Mouse (Mus musculus) retina, adult 2 months (tissue): Measurements from ENCODE around the gene Nup93.
A peak's percentile ranks its signal among the peaks of the same experiment; 100 is the strongest.
"Not testable (repeated sequence)": the region's sequence is repeated elsewhere in the genome, so short reads cannot be mapped to it uniquely, and the experiment has no call there.

Source experiments
- DNase-seq: peaks from one replicate; pipeline ENCODE4 v3.0.0-alpha.2; 2012; ENCODE audit warnings: low read depth, low spot score

The Nup93 gene

DNA sequence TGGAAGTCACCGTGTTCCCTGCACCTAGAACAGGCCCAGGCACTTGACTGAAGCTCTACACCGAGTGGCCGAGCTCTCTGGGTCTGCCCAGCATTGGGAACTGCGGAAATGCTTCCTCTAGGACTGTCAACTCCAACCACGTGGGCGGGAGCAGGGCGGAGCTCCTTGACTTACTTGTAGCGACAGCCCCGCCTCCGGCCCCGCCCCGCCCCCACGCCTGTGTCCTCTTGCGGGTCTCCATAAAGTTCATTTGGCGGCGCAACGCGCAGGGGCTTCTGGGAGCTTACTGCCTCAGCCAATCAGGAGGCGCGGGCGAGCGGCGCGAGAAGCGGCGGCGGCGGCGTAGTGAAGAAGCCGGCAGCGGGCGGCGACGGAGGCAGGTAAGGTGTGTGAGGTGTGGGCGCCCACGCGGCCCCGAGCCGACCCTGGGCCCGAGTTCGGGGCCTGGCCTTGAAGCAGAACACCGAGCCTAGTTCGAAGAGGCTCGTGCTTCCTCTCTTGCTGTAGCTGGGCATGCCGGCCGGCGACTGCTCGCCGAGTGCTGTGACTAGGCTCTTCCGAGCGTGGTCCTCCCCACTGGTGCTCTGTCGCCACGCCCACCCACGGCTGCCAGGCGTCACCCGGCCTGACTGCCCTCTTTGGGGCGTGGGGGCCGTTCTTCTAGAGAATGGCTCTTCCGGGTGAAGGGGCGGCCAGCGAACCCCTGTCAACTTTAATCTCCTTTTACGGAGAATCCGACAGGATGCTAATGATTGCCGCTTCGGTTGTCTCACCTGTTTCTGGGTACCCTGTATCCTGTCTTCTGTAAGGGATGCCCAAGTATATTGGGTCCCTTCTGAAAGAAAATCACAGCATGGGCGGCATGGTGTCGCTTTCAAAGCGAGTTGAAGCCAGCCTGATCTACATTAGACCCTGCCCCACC lies at the start of gene Nup93:
TSS of gene Nup93 (plus strand) at position 313 of the 922 bp plus-strand sequence.
- DNase-seq = peak; percentile 91

DNA sequence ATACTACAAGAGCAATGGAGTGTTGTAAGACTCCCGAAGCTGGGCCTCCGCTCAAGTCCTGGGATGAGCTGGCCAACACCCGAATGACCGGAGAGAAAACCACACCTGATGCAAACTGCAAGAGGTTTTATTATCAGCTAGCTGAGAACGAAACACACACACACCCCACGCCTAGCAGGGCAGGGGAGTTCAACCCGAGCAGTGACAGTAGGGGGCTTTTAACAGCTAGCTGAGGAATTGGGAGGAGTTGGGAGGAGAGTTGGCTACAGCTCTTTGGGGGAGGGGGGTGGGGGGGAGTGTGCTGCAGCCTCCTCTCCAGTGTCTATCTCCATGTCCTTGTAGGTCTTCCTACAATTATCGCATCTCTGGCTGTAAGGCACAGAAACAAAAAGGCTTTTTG lies 48.6 kb upstream of the Nup93 start:
- not testable (repeated sequence) for DNase-seq

DNA sequence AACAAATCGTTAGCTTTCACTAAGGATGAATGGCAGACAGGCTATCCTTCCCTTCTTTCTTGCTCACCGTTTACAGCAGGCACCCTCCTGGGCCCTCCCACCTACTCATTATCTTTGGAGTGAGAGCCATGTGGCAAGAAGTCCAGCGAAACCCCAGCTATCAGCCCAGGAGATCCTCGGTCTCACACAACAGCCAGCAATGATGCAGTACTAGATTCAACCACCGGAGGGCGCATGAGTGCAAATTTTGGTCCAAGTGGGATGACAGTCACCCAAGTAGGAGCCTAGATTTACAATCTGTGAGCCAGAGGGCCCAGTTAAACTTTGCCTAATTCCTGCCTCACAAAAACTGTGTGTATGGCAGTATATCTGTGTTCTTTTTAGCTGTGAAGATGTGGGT lies 47.1 kb upstream of the Nup93 start:
- DNase-seq = peak; percentile 76

DNA sequence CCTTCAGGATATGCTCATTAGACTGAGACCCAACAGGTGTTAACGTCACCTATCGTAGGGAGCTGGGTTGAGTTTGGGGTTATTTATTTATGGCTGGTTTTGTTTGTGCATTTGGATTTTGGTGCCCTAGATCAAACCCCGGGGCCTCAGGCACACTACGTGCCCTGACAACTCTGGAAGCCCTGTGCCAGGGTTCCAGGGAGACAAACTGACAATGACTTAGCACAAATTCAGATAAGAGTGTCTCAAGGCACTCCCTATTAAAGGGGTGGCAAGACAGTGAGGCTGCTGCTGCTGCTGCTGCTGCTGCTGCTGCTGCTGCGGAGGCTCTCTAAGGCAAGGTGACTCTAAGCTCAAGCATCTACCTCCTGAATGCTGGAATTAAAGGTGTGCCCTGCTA lies 44.8 kb upstream of the Nup93 start:
- no peak for DNase-seq

DNA sequence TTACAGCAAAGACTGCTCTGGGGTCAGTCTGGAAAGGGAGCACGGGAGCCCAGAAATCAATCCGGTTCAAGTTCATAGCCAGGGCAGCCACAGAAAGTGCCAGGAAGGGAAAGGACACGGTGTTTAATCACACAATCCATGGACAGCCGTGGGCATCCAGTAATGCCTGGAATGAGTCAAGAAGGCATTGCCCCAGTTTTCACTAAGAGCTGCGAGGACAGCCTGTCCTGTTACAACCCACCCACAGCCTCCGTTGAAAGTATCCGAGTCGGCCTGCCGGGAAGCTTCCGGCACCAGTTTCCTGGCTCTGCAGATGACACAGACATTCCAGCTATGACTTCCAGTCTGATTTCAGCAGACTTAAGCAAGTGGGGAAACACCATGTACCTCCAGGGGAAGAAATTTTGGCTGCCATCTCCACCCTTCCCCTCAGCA lies 43.0 kb upstream of the Nup93 start:
- no peak for DNase-seq

DNA sequence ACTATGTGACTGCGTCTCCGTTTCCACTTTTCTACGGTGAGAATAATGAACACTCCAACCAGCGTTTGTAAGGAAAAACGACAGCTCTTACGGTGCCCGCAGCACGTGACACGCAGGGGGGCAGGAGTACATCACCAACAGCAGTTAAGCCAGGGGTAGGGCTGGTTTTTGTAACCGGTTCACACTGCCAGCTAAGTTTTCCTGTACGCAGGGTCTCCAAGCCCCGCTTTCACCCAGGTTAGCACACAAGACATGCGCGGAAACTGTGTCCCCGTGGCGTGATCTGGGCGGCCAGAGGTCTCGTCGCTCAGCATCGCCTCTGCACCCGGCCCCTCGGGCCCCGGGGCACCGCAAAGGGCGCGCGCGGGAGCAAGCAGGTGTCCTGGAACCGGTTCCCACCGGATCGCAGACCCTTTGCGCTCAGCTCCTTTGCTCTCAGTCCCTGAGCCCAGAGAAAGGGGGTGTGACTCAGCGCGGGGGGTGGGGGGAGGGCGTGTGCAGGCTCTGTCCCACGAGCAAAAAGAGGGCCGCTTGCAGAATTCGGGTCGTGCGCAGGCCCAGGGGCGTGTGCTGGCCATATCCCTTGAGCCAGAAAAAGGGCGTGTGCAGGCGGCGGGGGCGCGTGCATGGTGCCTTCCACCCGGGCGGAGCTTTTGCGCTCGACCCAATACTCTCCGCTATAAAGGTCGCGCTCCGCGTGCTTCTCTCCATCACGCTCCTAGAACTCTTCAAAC lies 42.1 kb upstream of the Nup93 start, which contains the start of gene Mt2:
TSS of gene Mt2 (plus strand) at position 590 of the 734 bp plus-strand sequence.
- DNase-seq = no peak

DNA sequence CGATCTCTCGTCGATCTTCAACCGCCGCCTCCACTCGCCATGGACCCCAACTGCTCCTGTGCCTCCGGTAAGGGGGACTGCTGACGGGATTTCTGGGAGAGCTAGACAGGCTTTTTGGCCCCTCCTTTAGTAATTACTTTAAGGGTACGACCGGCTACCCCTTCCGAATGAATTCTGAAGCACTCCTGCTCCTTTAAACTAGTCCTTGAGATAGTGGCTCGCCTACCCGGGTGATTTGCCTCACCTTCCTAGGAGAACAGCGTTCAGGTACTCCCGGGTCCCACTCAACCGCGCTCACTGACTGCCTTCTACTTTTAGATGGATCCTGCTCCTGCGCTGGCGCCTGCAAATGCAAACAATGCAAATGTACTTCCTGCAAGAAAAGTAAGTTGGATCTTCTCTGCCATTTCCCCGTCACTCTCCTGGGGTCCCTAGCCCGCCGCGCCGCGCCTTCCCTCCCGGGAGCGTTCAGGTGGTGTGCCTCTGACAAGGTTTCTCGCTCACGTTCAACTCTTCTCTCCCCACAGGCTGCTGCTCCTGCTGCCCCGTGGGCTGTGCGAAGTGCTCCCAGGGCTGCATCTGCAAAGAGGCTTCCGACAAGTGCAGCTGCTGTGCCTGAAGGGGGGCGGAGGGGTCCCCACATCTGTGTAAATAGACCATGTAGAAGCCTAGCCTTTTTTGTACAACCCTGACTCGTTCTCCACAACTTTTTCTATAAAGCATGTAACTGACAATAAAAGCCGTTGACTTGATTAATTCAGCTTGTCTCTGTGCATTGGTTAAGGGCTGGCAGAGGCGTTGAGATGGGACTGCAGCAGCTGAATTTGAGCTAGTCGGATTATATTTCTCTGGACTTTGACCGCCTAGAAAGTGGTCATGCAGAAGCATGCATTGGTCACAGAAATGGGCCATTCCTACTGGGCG lies 41.3 kb upstream of the Nup93 start:
- no peak for DNase-seq

DNA sequence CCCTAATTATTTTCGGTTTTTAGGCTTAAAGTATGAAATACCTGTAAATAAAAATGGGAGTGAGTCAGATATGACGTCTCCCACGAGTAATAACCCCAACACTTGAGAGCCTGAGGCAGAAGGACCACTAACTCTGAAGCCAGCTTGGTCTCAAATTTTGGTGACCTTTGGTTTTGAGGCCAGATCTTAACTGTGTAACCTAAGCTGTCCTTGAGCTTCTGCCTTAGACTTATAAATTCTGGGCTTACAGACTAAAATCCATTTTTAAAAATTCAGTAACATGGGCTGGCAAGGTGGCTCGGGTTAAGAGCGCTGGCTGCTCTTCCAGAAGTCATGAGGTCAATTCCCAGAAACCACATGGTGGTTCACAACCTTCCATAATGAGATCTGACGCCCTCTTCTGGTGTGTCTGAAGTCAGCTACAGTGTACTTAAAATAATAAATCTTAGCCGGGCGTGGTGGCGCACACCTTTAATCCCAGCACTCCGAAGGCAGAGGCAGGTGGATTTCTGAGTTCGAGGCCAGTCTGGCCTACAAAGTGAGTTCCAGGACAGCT lies 40.4 kb upstream of the Nup93 start:
- no peak for DNase-seq

DNA sequence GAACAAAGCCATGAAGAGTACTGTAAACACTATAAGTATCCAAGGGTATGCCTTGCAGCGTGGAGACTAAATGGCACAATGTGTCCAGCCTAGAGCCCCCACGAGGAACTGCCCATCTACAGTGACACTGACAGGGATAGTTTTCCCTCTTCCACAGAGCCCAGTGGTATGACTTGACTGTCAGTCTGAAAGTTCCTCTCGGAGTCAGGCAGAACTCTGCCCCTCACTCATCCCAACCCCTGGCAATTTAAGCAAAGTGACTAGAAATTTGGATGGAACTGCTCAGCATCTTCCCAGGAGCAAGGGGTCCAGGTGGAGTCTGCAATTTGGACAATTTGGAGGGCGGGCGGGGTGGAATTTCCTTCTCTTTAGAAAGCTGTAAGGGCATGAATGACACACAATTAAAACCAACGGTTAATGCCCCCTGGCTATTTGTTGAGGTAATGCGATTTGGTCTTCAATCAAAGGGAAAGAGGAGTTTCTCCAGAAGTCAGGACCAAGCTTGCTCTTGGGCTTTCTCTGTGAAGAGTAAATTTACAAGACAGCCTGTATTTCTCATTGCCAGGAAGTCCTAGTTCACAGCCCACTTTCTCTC lies 39.6 kb upstream of the Nup93 start:
- no peak for DNase-seq

DNA sequence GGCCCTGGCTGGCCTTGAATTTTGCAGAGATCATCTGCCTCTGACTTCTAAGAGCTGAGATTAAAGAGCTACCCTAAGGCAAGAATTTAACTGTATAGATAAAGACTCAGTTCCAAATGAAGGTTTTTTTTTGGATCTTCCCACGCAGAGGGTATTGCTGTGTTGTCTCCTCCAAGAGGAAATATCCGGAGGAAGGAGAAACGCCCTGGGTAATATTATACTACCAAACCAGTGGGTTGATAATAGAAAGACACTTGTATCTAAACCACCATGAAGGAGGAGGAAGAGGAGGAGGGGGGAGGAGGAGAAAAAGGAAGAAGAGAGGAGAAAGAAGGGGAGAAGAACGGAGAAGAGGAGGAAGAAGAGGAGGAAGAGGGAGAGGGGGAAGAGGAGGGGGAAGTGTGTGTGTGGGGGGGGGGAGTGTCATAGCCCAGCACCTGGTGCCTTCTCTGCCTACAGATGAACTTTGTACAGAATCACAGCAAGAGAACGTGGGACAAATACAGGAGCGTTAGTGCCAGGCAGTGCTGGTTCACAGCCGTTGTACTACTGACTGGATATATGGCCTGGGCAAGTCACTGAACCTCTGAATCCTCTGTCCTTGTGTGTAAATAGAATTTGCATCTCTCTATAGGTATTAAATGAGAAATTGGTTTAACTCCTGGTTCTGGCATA lies 36.5 kb upstream of the Nup93 start:
- DNase-seq = no peak

DNA sequence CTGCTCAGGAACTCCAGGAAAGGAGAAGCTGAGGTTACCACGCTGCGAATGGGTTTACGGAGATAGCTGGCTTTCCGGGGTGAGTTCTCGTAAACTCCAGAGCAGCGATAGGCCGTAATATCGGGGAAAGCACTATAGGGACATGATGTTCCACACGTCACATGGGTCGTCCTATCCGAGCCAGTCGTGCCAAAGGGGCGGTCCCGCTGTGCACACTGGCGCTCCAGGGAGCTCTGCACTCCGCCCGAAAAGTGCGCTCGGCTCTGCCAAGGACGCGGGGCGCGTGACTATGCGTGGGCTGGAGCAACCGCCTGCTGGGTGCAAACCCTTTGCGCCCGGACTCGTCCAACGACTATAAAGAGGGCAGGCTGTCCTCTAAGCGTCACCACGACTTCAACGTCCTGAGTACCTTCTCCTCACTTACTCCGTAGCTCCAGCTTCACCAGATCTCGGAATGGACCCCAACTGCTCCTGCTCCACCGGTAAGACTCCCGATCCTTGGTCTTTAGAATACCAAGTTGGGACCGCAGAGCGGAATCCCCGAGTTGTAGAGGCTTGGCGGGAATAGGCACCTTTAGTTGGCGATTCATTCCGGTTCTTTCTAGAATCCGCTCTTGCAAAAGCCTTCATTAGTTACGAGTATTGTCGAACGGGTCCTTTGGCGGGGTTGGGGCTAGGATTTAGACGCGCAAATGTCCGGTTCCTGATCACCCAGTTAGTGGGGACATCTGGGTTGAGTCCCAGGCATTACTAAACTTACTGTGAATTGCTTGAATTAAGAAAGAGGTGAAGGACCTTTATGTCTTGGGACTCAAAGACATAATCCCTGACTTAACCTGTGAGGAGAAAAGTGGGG lies 35.3 kb upstream of the Nup93 start, which contains the start of gene Mt1:
TSS of gene Mt1 (plus strand) at position 226 of the 856 bp plus-strand sequence.
- peak; percentile 60 for DNase-seq

DNA sequence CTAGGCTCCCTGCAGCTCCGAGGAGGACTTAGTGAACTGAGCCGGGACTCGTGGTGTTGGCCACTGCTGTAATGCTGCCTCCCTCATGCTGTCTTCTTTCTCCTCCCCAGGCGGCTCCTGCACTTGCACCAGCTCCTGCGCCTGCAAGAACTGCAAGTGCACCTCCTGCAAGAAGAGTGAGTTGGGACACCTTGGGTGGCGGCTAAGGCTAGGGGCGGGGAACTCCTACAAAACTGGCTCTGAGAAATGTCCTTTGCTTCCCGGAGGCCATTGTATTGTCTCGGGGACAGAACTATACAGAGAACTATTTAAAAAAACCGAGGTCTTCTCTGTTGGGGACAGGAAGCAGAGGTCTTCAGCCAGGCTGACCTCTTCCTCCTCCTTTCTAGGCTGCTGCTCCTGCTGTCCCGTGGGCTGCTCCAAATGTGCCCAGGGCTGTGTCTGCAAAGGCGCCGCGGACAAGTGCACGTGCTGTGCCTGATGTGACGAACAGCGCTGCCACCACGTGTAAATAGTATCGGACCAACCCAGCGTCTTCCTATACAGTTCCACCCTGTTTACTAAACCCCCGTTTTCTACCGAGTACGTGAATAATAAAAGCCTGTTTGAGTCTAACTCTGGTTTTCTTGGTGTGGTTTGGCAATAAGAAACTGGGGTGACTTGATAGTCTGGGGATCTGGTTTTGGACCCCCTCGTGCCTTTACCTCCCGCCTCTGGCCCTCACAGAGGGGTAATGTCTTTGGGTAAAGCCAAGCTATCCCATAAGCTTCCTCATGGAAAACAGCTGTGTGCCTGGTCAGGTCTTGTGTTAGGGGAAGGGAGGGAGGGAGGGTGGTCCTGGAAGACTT lies 34.4 kb upstream of the Nup93 start:
- no peak for DNase-seq

DNA sequence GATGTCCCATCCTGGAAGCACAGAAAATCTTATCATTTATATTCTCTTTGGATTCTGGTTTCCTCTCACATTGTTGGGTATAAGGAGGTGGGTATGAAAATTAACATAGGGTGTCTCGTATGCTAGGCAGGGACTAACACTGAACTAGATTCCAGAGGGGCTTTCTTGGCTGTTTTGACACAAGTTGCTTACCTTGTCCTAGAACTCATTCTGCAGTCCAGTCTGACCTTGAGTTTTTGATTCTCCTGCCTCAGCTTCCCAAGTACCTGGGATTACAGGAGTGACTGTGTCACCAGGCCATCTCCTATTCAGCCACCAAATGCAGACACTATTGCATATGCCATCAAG lies 33.8 kb upstream of the Nup93 start:
- DNase-seq = no peak

DNA sequence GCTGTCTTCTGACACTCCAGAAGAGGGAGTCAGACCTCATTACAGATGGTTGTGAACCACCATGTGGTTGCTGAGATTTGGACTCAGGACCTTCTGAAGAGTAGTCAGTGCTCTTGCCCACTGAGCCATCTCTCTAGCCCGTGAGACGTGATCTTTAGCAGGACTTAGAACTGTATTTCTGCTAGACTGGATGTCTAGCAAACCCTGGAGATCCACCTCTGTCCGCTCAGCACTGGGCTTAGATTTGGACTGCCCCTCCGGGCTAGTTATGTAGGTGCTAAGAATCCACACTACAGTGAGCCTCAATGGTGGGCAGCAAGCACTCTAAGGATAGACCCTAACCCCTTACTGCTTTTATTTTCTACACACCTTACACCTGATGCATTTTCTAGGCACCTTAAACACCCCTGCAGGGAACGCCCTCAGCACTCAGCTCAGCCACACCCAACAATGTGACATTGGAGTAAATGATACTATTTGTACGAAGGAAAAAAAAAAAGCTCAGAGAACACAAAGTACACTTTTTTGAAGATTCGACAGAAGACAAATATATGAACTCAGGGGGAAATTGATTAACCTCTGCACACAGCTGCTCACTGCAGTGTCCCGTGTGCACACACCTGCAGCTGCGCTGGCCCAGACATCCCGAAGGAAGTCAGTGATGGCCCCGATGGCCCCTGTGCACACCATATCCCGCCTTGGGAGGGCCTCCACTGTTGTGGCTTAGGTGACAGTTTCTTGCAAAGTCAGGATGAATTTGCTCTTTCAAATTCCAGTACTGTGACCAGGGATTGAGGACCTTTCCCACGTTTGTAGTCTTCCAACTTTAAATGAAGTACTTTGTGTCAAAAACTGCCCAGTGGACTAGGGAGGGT lies 32.1 kb upstream of the Nup93 start:
- no peak for DNase-seq

DNA sequence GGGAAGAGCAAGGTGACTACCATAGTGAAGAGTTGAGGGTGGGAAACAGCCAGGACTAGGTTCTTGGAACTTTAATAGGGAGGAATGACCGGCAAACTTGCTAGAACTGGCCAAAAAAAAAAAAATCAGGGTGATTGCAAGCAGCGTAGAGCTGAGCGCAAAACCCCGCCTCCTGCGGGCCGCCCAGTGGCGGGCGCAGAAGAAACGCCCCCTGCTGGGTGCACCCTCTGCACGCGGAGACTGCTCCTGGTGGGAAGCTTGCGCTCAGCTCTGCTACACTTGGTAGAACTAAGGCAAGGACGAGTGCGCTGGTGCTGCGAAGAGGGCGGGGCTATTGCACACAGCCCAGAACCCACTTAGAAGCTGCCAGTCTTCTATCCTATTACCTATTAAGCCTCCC lies 31.2 kb upstream of the Nup93 start:
- DNase-seq = no peak

DNA sequence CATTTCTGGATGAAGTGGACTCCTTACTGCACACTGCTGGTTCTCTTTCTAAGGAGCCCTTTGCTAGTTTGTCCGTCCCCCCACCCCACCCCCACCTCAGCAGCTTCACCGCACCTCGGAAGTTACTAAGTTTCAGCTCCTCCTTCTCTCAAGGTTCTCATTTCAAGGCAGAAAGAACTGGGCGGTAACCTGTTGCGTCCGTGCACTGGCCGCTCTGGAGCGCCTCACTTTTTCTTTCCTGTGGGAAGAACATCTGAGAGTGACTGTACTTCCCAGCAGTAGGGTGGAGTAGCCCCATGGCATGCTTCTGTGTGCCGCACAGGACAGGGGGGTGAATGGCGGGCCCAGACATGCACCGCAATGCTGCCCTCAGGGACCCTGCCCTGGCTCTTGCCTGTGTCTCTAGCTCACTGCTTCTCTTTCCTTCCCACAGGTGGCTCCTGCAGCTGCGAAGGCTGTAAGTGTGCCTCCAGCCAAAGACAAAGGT lies 30.0 kb upstream of the Nup93 start:
- DNase-seq = no peak

DNA sequence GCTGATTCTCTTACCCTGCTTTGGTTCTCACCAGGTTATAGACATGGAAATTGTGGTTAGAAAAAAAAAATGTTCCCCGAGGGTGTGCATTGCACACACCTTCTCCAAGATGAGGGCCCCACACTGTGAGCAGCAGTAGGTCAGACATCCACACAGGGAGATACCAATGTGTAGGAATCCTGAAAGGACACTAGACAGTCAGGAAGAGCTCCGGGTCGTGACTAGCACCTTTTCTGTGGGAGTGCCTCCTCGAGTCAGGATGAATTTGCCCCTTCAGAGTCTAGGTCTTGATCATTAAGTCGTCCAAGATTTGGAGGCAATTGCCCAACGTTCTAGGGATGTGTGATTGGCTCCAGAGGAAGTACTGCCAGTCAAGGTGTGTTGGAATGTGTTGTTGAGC lies 28.6 kb upstream of the Nup93 start:
- no peak for DNase-seq
